In the genomic region with DNA sequence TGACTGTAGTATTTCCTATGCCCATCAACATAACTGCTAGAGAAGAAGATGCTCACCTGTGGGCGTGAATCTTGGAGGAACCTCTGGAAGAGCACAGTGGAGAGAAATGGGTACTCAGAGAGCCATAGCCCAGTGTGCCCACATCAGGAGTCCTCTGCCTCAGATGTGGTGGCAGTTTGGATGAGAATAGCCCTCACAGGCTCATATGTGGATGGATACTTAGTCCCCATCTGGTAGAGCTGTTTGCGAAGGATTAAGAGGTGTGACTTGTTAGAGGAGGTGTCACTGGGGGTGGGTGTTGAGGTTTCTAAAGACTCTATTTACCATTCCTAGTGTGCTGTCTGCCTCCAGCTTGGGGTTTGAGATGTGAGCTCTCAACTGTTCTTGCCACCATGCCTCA, we compare ENCODE assay signal across 21 mouse cellular contexts.
"Had no signal": no experiment of that assay in that cellular context is flagged by ENCODE, and none has a peak within 500 bp of the region (broad histone marks: within the 10 kb centered on the region; RNA-seq: fewer than 3 reads in every experiment).

No protein-coding gene starts in this region.

- ATAC-seq: forebrain, embryonic 13.5 days; forebrain, embryonic 14.5 days; forebrain, embryonic 15.5 days; forebrain, embryonic 16.5 days; forebrain, postnatal 0 days had no signal

- DNase-seq: cerebellum, adult 8-10 months; cerebellum, adult 9-10 months; cerebellum, adult 9-11 months; cerebellum, postnatal 10 days; cerebellum, postnatal 14 days; cerebellum, postnatal 25 days; cerebellum, postnatal 36 days; embryo, embryonic 11 days; forebrain, postnatal 0 days; gastrocnemius, adult 2 months; gastrocnemius, postnatal 10 days; gastrocnemius, postnatal 14 days; gastrocnemius, postnatal 25 days; gastrocnemius, postnatal 36 days; heart, adult 11 months; heart, adult 18-20 months; heart, adult 2 months had no signal
